In the genomic region with DNA sequence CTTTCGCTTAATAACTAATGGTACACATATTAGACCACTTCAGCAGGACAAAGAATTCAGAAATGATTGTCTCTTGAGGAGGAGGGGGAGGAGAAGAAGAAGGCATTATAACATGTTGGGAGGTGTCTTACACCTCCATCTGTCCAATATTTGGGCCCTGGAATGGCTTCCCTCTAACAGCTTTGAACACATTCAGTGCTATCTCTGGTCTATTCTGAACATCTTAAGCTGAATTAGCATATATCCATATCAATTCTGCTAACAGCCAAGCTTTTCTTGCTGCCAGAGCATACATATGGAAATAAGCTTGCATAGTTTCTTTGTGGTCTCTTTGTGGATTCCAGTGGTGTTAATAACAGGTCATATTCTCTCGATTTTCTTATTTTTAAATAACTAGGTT, we compare ENCODE assay signal across 14 mouse cellular contexts.
"Had no signal": no experiment of that assay in that cellular context is flagged by ENCODE, and none has a peak within 500 bp of the region (broad histone marks: within the 10 kb centered on the region; RNA-seq: fewer than 3 reads in every experiment).

No protein-coding gene starts in this region.

- DNase-seq: kidney, adult 18-20 months; kidney, postnatal 10 days; kidney, postnatal 4 days; lung, adult 2 months; thymus, postnatal 4 days had no signal

- H3K4me2 ChIP-seq: liver, embryonic 11.5 days; liver, embryonic 15.5 days; neural tube, embryonic 12.5 days had no signal

- H3K27ac ChIP-seq: layer of hippocampus, adult 2 months; limb, embryonic 10.5 days; liver, embryonic 15.5 days; macrophage; neural tube, embryonic 12.5 days; stomach, postnatal 0 days had no signal

- H3K4me3 ChIP-seq: layer of hippocampus, adult 2 months; limb, embryonic 10.5 days; liver, embryonic 15.5 days; neural tube, embryonic 12.5 days had no signal

- H3K4me1 ChIP-seq: limb, embryonic 10.5 days; liver, embryonic 15.5 days; megakaryocyte, embryonic 14.5 days; neural tube, embryonic 12.5 days had no signal

- H3K27me3 ChIP-seq: liver, embryonic 15.5 days; neural tube, embryonic 12.5 days had no signal

- H3K9me3 ChIP-seq: limb, embryonic 10.5 days; liver, embryonic 15.5 days; neural tube, embryonic 12.5 days had no signal

- H3K36me3 ChIP-seq: liver, embryonic 15.5 days; neural tube, embryonic 12.5 days had no signal

- H3K9ac ChIP-seq: liver, embryonic 15.5 days; neural tube, embryonic 12.5 days had no signal

- ATAC-seq: lung, postnatal 0 days had no signal
